Mouse (Mus musculus) adrenal gland, postnatal 10 days (tissue): Measurements from ENCODE around the gene Aen. TPM values are rescaled to one million over a fixed set of nuclear protein-coding genes. Genes with fewer than 3 reads are reported as not detected.
A peak's percentile ranks its signal among the peaks of the same experiment; 100 is the strongest.

ENCODE experiments used
- DNase-seq: peaks from one replicate; pipeline ENCODE4 v3.0.0; 2021; ENCODE audit warnings: mixed read lengths
- long read RNA-seq, 2 experiments: library from polyadenylated mRNA; stranded (forward); transcript quantifications; one replicate each; pipeline ENCODE4 v2.0.0; 2021
- total RNA-seq, 2 experiments: library from RNA; stranded (reverse); gene quantifications; 2 replicates each; pipeline ENCODE4 v1.2.3; 2021

Aen gene
- 10 to 100 TPM; 23.3 to 26.6 TPM for total RNA-seq
- long read RNA-seq, experiment 1, full-length matches to known transcripts: 62 of 82 reads
- long read RNA-seq, experiment 1, partial matches to known transcripts: 17 of 82 reads
- long read RNA-seq, experiment 1, other reads (novel, unspliced or antisense): 3 of 82 reads
- long read RNA-seq, experiment 2, full-length matches to known transcripts: 33 of 46 reads
- long read RNA-seq, experiment 2, partial matches to known transcripts: 10 of 46 reads
- long read RNA-seq, experiment 2, other reads (novel, unspliced or antisense): 3 of 46 reads

- DNase-seq: peak; percentile 99
Measured at GRCm38 (mm10) chr7:78895653-78896333, at the start of gene Aen. Gene Aen, plus strand, starts transcription at chr7:78895854.

- DNase-seq: no peak
Measured at GRCm38 (mm10) chr7:78846066-78846716, 49.5 kb upstream of the Aen start.

GRCm38 (mm10) chr7:78846737-78847434 lies 48.8 kb upstream of the Aen start, which contains the start of gene Det1:
Gene Det1, minus strand, starts transcription at chr7:78847263.
- DNase-seq: peak; percentile 95

- no peak for DNase-seq
Measured at GRCm38 (mm10) chr7:78854051-78854450, 41.6 kb upstream of the Aen start.

- DNase-seq: no peak
Measured at GRCm38 (mm10) chr7:78855044-78855655, 40.5 kb upstream of the Aen start.

GRCm38 (mm10) chr7:78863796-78864445 lies 31.7 kb upstream of the Aen start:
- DNase-seq: no peak

- no peak for DNase-seq
Measured at GRCm38 (mm10) chr7:78864446-78864802, 31.2 kb upstream of the Aen start.

- DNase-seq: no peak
Measured at GRCm38 (mm10) chr7:78865212-78865949, 30.3 kb upstream of the Aen start.

- DNase-seq: no peak
Measured at GRCm38 (mm10) chr7:78868731-78869130, 26.9 kb upstream of the Aen start.

- DNase-seq: no peak
Measured at GRCm38 (mm10) chr7:78872366-78872765, 23.3 kb upstream of the Aen start.

- DNase-seq: no peak
Measured at GRCm38 (mm10) chr7:78872831-78873230, 22.8 kb upstream of the Aen start.

GRCm38 (mm10) chr7:78881607-78882468 lies 13.8 kb upstream of the Aen start:
- DNase-seq: no peak

- DNase-seq: peak; percentile 51
Measured at GRCm38 (mm10) chr7:78882469-78882837, 13.2 kb upstream of the Aen start.

GRCm38 (mm10) chr7:78883016-78883725 lies 12.5 kb upstream of the Aen start:
- no peak for DNase-seq

GRCm38 (mm10) chr7:78883726-78884060 lies 12.0 kb upstream of the Aen start:
- DNase-seq: no peak

GRCm38 (mm10) chr7:78884139-78884538 lies 11.5 kb upstream of the Aen start:
- no peak for DNase-seq

- DNase-seq: no peak
Measured at GRCm38 (mm10) chr7:78885404-78885803, 10.2 kb upstream of the Aen start.

GRCm38 (mm10) chr7:78886496-78886895 lies 9.2 kb upstream of the Aen start:
- DNase-seq: no peak

GRCm38 (mm10) chr7:78887431-78887842 lies 8.2 kb upstream of the Aen start:
- no peak for DNase-seq

- peak; percentile 96 for DNase-seq
Measured at GRCm38 (mm10) chr7:78890641-78891040, 5.0 kb upstream of the Aen start.
